Mouse (Mus musculus): ENCODE results near the gene Tmem59l. TPM values are rescaled to one million over a fixed set of nuclear protein-coding genes. Genes with fewer than 3 reads are reported as not detected.

The Tmem59l gene
- polyA plus RNA-seq, 1 experiment from 2014 or later = 6.7 TPM

DNA sequence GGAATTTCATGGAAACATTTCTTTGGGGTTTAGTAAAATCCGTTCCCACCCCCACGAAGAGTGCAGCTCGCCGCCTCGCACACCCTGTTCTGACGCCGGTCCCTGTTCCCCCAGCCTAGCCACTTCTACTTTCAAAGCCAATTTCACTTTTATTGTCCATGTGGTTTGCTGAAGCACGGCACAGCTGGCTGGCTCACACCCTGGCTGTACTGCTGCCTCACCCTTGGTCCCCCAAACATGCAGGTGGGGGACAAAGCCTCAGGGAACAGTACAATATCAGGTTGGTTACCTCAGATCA, 24.7 kb downstream of the Tmem59l start:
- no peaks in the 10 kb centered on the region for H3K36me3 ChIP-seq (ENCODE audit: insufficient read depth)
- no peak overlapping the region for H3K4me2 ChIP-seq
- WGBS = 92% methylated on average over 8 of the region's 8 CpGs
- H3K9me3 ChIP-seq (ENCODE audit: low read depth, low read length) = no peaks in the 10 kb centered on the region
- no peak overlapping the region for H3K27ac ChIP-seq (ENCODE audit: low read depth)
- no peak overlapping the region for H3K9ac ChIP-seq
- no peak for TF ChIP-seq CTCF (IDR thresholded peaks at IDR 0.05; ENCODE audit: low read depth)
- H3K4me3 ChIP-seq (ENCODE audit: low read depth, low read length) = no peak overlapping the region
- no peaks in the 10 kb centered on the region for H3K4me1 ChIP-seq (ENCODE audit: insufficient read depth)
- H3K27me3 ChIP-seq (ENCODE audit: insufficient read depth, low read length) = no peaks in the 10 kb centered on the region
- DNase-seq (no peak), ATAC-seq (ENCODE audit: insufficient read depth) (no peak)

DNA sequence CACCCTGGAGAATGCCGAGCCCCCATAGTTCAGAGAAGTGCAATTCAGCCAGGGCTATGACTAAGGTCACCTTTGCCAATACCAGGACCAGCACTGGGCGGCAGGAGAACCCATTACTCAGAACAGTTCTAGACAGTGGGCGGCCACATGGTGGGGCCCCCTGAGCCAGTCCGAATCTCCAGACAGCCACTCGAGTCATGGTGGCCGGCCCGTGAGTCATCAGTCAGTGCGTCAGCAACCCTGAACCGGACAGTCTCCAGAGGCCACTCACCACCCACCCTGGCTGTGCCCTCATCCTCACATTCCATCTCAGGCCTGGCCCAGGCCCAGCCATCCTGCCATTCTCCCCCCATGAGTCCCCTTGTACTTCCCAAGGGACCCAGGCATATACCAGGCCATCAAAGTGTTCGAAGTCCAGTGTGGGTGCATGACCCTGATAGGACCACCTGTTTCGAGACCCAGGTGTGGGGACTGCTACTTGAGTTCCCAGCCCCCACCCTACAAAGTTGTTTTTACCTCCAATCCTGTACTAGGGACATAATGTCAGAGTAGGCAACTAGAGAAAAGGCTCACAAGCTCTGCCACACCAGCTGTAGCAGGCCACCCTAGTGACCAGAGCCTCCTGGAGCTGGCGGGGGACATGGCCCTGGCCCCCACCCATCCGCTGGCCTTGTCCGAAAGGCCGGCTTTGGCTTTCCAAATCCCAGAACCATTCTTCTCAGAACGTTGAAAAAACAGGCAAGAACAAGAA, 25.2 kb downstream of the Tmem59l start:
- no peak overlapping the region for H3K4me3 ChIP-seq (ENCODE audit: low read depth, low read length)
- H3K9me3 ChIP-seq (ENCODE audit: low read depth, low read length) = no peaks in the 10 kb centered on the region
- H3K27ac ChIP-seq (ENCODE audit: low read depth) = no peak overlapping the region
- no peak overlapping the region for H3K4me2 ChIP-seq
- H3K4me1 ChIP-seq (ENCODE audit: insufficient read depth) = no peaks in the 10 kb centered on the region
- 85% methylated on average over 16 of the region's 16 CpGs for whole genome bisulfite sequencing
- H3K9ac ChIP-seq = no peak overlapping the region
- DNase-seq (no peak), ATAC-seq (ENCODE audit: insufficient read depth) (peak; percentile 10; the same call in 1 of the 2 replicates)
- H3K36me3 ChIP-seq (ENCODE audit: insufficient read depth) = no peaks in the 10 kb centered on the region
- H3K27me3 ChIP-seq (ENCODE audit: insufficient read depth, low read length) = no peaks in the 10 kb centered on the region
- no peak for TF ChIP-seq CTCF (IDR thresholded peaks at IDR 0.05; ENCODE audit: low read depth)

DNA sequence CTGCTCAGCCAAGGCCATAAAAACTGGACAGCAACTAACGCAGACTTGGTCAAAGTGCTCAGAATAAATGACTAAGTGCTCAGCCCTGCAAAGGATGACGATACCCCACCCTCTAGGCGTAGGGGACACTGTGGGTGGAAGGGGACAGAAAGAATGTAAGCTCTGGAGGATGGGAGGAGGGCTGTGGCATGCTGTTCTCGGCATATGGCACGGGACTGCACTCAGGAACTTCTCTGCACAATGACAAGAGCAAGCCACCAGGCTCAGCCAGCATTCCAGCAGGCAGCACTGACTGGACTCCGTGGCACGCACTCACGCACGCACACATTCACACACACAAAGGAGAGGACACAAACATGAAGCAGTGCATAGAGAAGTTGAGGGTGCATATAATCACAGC, 26.6 kb downstream of the Tmem59l start:
- Histone ChIP-seq H3K27ac (ENCODE audit: low read depth) (no peak overlapping the region), H3K27me3 (ENCODE audit: insufficient read depth, low read length) (no peaks in the 10 kb centered on the region), H3K4me2 (no peak overlapping the region), H3K4me3 (ENCODE audit: low read depth, low read length) (no peak overlapping the region), H3K9me3 (ENCODE audit: low read depth, low read length) (no peaks in the 10 kb centered on the region), H3K36me3 (ENCODE audit: insufficient read depth) (no peaks in the 10 kb centered on the region), H3K9ac (no peak overlapping the region), H3K4me1 (ENCODE audit: insufficient read depth) (no peaks in the 10 kb centered on the region)
- WGBS = 69% methylated on average over 9 of the region's 9 CpGs
- DNase-seq (no peak), ATAC-seq (ENCODE audit: insufficient read depth) (no peak)
- TF ChIP-seq CTCF (IDR thresholded peaks at IDR 0.05; ENCODE audit: low read depth) = no peak

DNA sequence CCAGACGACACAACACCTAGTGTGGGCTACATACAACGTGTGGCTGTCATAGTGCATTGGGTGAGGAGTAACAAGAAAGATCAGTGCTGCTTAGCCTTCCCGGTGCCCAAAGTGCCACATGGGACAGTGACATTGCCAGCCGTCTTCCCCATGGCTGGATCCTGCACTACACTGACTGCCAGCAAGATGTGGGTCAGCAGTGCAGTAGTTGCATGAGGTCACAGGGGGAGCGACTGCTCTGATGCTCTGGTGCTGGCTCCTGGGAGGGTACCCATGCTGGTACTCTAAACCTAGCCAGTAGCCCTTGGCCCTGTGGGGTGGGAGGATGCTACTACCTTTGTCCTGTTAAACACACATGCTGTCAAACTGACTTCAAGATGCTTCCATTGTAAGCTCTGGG, 27.0 kb downstream of the Tmem59l start:
- H3K27me3 ChIP-seq (ENCODE audit: insufficient read depth, low read length) = no peaks in the 10 kb centered on the region
- no peaks in the 10 kb centered on the region for H3K4me1 ChIP-seq (ENCODE audit: insufficient read depth)
- DNase-seq (no peak), ATAC-seq (ENCODE audit: insufficient read depth) (no peak)
- TF ChIP-seq CTCF (IDR thresholded peaks at IDR 0.05; ENCODE audit: low read depth) = no peak
- no peaks in the 10 kb centered on the region for H3K9me3 ChIP-seq (ENCODE audit: low read depth, low read length)
- H3K36me3 ChIP-seq (ENCODE audit: insufficient read depth) = no peaks in the 10 kb centered on the region
- H3K27ac ChIP-seq (ENCODE audit: low read depth) = no peak overlapping the region
- 82% methylated on average over 5 of the region's 5 CpGs for WGBS
- H3K9ac ChIP-seq = no peak overlapping the region
- no peak overlapping the region for H3K4me3 ChIP-seq (ENCODE audit: low read depth, low read length)
- no peak overlapping the region for H3K4me2 ChIP-seq

DNA sequence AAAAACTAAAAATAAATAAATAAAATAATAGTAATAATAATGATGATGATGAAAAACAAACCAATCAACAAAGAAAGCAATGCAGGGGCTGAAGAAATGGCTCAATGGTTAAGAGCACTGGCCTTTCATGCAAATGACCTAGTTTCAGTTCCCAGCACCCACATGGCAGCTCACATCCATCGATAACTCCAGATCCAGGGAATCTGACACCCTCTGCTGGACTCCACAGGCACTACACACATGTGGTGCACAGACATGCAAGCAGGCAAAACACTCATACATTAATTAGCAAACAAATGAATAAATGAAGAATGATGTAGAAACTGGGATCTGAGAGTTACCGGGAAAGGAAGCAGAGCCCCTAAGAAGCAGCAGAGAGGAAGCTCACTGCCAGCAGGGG, 27.5 kb downstream of the Tmem59l start:
- H3K4me1 ChIP-seq (ENCODE audit: insufficient read depth) = no peaks in the 10 kb centered on the region
- no peak for DNase-seq
- 97% methylated on average over 2 of the region's 2 CpGs for WGBS
- no peak for ATAC-seq (ENCODE audit: insufficient read depth)
- peak; percentile 31; the same call in 1 of the 2 replicates for TF ChIP-seq CTCF (IDR thresholded peaks at IDR 0.05; ENCODE audit: low read depth)
- no peak overlapping the region for H3K27ac ChIP-seq (ENCODE audit: low read depth)
- H3K4me2 ChIP-seq = no peak overlapping the region
- no peak overlapping the region for H3K4me3 ChIP-seq (ENCODE audit: low read depth, low read length)
- H3K27me3 ChIP-seq (ENCODE audit: insufficient read depth, low read length) = no peaks in the 10 kb centered on the region
- no peaks in the 10 kb centered on the region for H3K9me3 ChIP-seq (ENCODE audit: low read depth, low read length)
- H3K36me3 ChIP-seq (ENCODE audit: insufficient read depth) = no peaks in the 10 kb centered on the region
- no peak overlapping the region for H3K9ac ChIP-seq

DNA sequence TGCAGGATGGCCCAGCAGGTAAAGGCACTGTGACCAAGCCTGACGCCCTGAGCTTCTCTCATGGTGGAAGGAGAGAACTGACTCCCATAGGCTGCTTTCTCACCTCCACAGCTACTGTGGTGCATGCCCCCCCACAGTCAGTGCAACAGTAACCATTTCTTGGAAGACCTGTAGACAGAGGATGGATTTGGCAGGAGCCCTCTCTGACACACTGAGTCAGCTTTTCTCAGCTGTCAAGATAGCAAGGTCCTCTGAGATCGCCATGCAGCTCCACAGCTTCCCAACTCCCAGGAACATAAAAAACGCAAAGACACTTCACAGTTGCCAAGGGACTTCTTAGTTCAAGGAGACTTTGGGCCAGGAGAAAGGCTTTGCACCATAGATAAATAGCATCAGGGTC, 28.7 kb downstream of the Tmem59l start:
- ATAC-seq (ENCODE audit: insufficient read depth) (no peak), DNase-seq (no peak)
- no peak overlapping the region for H3K27ac ChIP-seq (ENCODE audit: low read depth)
- no peaks in the 10 kb centered on the region for H3K9me3 ChIP-seq (ENCODE audit: low read depth, low read length)
- H3K4me1 ChIP-seq (ENCODE audit: insufficient read depth) = no peaks in the 10 kb centered on the region
- WGBS = 73% methylated on average over 3 of the region's 3 CpGs
- no peak overlapping the region for H3K4me3 ChIP-seq (ENCODE audit: low read depth, low read length)
- H3K36me3 ChIP-seq (ENCODE audit: insufficient read depth) = no peaks in the 10 kb centered on the region
- no peak for TF ChIP-seq CTCF (IDR thresholded peaks at IDR 0.05; ENCODE audit: low read depth)
- no peaks in the 10 kb centered on the region for H3K27me3 ChIP-seq (ENCODE audit: insufficient read depth, low read length)
- no peak overlapping the region for H3K9ac ChIP-seq
- no peak overlapping the region for H3K4me2 ChIP-seq

DNA sequence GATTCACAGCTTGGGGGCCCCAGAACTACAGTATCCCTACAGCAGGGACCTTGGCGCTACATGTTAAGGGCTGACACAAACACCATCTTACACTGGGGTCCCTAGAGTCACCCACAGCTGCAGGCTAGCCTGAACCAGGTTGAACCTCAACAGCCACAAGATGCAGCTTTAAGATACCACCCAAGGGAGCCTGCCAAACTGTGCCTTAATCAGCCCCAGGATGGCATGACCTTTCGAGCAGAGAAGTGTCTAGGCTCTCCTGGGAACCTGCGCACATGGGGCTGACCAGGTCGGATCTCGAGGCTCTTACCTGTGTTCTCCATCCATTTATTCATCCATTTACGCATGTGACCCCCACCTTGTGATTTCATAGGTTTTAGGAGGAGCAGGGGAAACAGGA, 29.3 kb downstream of the Tmem59l start:
- Histone ChIP-seq H3K4me3 (ENCODE audit: low read depth, low read length) (no peak overlapping the region), H3K4me2 (no peak overlapping the region), H3K27me3 (ENCODE audit: insufficient read depth, low read length) (no peaks in the 10 kb centered on the region), H3K36me3 (ENCODE audit: insufficient read depth) (no peaks in the 10 kb centered on the region), H3K4me1 (ENCODE audit: insufficient read depth) (no peaks in the 10 kb centered on the region), H3K27ac (ENCODE audit: low read depth) (no peak overlapping the region), H3K9ac (no peak overlapping the region), H3K9me3 (ENCODE audit: low read depth, low read length) (no peaks in the 10 kb centered on the region)
- WGBS = 88% methylated on average over 6 of the region's 6 CpGs
- DNase-seq (no peak), ATAC-seq (ENCODE audit: insufficient read depth) (no peak)
- no peak for TF ChIP-seq CTCF (IDR thresholded peaks at IDR 0.05; ENCODE audit: low read depth)
